Mouse (Mus musculus) small intestine, adult 2 months (tissue): ENCODE measurements around the gene B3galnt2. TPM values are rescaled to one million over a fixed set of nuclear protein-coding genes. Genes with fewer than 3 reads are reported as not detected.
"Not testable (repeated sequence)": the region's sequence is repeated elsewhere in the genome, so short reads cannot be mapped to it uniquely, and the experiment has no call there.

Source experiments
- H3K27ac ChIP-seq: fragments of 200-500 bp; 2 replicates; pipeline ENCODE4 v1.5.1; 2012; ENCODE audit warnings: low read depth, low read length, control low read depth, inconsistent platforms; ENCODE audit not compliant: insufficient read depth
- H3K27me3 ChIP-seq: fragments of 200-500 bp; 2 replicates; pipeline ENCODE4 v1.6.1; 2012; ENCODE audit warnings: mild to moderate bottlenecking, moderate library complexity, low read length, inconsistent platforms; ENCODE audit not compliant: control insufficient read depth, insufficient read depth
- H3K36me3 ChIP-seq: fragments of 200-500 bp; 2 replicates; pipeline ENCODE4 v1.6.1; 2012; ENCODE audit warnings: mild to moderate bottlenecking, low read length, control low read depth, inconsistent platforms; ENCODE audit not compliant: control insufficient read depth, insufficient read depth
- H3K4me1 ChIP-seq: fragments of 200-500 bp; 2 replicates; pipeline ENCODE4 v1.6.1; 2012; ENCODE audit warnings: low read length, inconsistent platforms, mixed read lengths; ENCODE audit not compliant: control insufficient read depth, insufficient read depth, insufficient read length
- H3K4me3 ChIP-seq: fragments of 200-500 bp; 2 replicates; pipeline ENCODE4 v1.5.1; 2012; ENCODE audit warnings: low read depth, mild to moderate bottlenecking, control low read depth, inconsistent platforms, low read length, moderate library complexity
- CTCF ChIP-seq: fragments of 200-500 bp; IDR thresholded peaks from 2 replicates; pipeline ENCODE4 v1.5.1; 2012; ENCODE audit warnings: low read depth, mild to moderate bottlenecking, control low read depth, inconsistent platforms, low read length, moderate library complexity, mixed read lengths; ENCODE audit not compliant: insufficient replicate concordance, insufficient read length; ENCODE audit errors: extremely low read depth
- POLR2A ChIP-seq: fragments of 200-500 bp; IDR thresholded peaks from 2 replicates; pipeline ENCODE4 v1.6.1; 2012; ENCODE audit warnings: low read depth, mild to moderate bottlenecking, control low read depth, inconsistent platforms, low read length, moderate library complexity
- WGBS: fragments of 180-500 bp; shearing (Covaris S2); methylation state at CpG from one replicate; pipeline ENCODE4 v1.1.7; 2018; 5-methylcytosine and 5-hydroxymethylcytosine counted together
- polyA plus RNA-seq: library from polyadenylated mRNA; depleted of rRNA; stranded (reverse); fragments of >200 nt; gene quantifications from 2 replicates; pipeline ENCODE4 v1.2.3, GENCODE M21; 2012

The B3galnt2 gene
- polyA plus RNA-seq, 1 experiment: 47.9 TPM

DNA sequence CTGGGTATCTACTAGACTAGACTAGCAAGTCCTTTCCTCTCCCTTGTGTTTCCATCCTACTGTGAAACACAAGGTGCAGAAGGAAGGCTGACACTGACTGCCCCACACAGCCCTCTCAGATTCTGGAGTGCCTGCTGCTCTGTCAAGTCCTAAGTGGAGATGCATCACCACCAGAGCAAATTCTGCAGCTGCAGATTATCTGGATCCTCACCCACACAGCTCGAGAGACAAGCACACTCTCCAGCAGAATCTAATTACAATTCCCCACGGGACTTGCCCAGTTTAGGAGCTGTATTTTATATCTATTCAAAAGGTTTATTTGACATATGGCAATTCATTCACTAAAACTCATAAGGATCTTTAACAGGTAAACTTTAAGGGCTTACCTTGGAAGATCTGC lies 51.8 kb downstream of the B3galnt2 start:
- peaks cover 44% of the 10 kb centered on the region for H3K36me3 ChIP-seq
- H3K4me3 ChIP-seq: no peak overlapping the region
- WGBS: 64% methylated on average over 2 of the region's 2 CpGs
- no peaks in the 10 kb centered on the region for H3K27me3 ChIP-seq
- peaks cover 4% of the 10 kb centered on the region; the same call in 1 of the 2 replicates for H3K4me1 ChIP-seq
- H3K27ac ChIP-seq: no peak overlapping the region
- TF ChIP-seq CTCF (no peak), POLR2A (no peak)

DNA sequence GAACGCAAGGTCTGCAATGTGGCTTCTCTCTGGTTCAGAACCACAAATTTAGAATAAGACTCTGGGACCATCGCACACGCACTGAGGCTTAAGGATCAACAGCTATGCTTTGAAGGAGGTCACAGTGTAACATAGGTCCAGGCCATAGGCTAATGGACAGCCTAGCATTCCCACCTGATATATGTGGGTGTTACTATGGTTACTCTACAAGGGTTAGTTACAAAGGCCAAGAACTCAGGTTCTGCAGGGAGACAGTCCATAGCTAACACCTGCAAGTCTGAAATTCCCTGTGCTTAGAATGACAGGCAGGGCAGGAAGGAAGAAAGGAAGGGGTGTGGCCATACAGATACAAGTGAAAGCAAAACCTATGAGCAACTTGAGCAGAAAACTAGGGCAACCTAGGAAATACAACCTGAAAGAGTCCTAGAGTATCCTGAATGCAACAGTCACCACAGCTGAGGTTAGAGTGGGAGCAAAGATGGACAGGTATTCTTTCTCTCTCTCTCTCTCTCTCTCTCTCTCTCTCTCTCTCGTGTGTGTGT lies 57.3 kb downstream of the B3galnt2 start:
- Histone ChIP-seq H3K27ac (no peak overlapping the region), H3K27me3 (no peaks in the 10 kb centered on the region), H3K36me3 (peaks cover 30% of the 10 kb centered on the region), H3K4me3 (no peak overlapping the region), H3K4me1 (peaks cover 4% of the 10 kb centered on the region; the same call in 1 of the 2 replicates)
- WGBS: 92% methylated on average over 4 of the region's 4 CpGs
- no peak for TF ChIP-seq CTCF
- TF ChIP-seq POLR2A: no peak

DNA sequence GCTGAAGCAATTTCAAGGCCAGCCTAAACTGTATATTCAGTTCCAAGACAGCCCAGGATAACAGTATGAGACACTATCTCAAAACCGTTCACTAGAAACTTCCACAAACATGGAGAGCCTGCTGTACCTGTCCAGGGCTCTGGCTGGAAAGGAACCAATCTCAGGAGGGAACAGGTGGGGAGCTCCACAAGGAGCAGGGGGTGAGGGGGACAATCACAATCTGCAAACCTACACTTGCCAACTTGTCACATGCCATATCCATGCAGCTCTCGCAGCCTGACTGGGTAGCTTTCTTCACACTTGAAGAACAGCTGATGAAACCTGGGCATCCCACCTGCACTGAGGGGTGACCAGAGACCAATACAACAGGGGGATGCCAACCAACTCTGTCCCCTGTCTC lies 59.7 kb downstream of the B3galnt2 start:
- WGBS: 90% methylated on average over 2 of the region's 2 CpGs
- TF ChIP-seq CTCF (no peak), POLR2A (no peak)
- Histone ChIP-seq H3K4me3 (no peak overlapping the region), H3K27ac (no peak overlapping the region), H3K36me3 (peaks cover 27% of the 10 kb centered on the region), H3K27me3 (no peaks in the 10 kb centered on the region), H3K4me1 (peaks cover 4% of the 10 kb centered on the region; the same call in 1 of the 2 replicates)

DNA sequence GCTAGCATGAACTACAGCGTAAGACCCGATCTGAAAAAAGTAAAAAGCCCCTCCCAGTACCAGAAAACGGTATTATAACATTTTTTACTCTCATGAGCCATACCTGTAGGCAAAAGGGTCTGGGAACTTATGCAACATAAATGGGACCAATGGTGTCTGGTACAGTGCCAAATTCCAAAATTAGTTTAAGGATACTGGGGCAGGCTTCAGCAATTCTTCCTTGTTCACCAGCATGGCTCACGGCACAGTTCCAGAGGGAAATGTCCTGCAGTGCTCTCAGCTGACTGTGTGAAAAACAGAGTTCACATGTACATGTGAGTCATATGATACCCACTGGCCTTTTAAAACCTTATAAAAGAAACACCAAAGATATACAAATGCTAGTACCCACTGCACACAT lies 60.3 kb downstream of the B3galnt2 start:
- Histone ChIP-seq H3K4me3 (no peak overlapping the region), H3K27me3 (no peaks in the 10 kb centered on the region), H3K36me3 (peaks cover 29% of the 10 kb centered on the region), H3K4me1 (peaks cover 4% of the 10 kb centered on the region; the same call in 1 of the 2 replicates), H3K27ac (no peak overlapping the region)
- 90% methylated on average over 4 of the region's 4 CpGs for WGBS
- TF ChIP-seq POLR2A (no peak), CTCF (no peak)

DNA sequence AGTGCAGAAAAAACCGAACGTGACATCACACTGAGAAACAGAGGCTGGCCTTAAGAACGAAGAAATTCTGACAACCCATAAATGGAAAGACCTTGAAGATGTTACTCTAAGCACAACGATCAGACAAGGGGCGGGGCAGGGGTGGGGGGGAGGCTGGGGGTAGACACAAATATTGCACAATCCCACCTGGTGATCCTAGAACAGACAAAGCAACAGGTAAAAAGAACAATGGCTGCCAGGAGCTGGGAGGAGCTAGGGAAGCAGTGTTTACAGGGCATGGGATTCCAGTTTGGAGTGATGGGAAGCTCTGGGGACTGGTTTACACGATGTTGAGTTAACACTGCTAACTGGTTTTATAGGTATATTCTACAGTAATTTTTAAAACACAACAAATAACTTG lies 61.3 kb downstream of the B3galnt2 start:
- WGBS: 77% methylated on average over 6 of the region's 6 CpGs
- TF ChIP-seq CTCF: no peak
- TF ChIP-seq POLR2A: no peak
- Histone ChIP-seq H3K27me3 (no peaks in the 10 kb centered on the region), H3K27ac (no peak overlapping the region), H3K36me3 (peaks cover 26% of the 10 kb centered on the region), H3K4me3 (no peak overlapping the region), H3K4me1 (no peaks in the 10 kb centered on the region; the same call in 1 of the 2 replicates)

DNA sequence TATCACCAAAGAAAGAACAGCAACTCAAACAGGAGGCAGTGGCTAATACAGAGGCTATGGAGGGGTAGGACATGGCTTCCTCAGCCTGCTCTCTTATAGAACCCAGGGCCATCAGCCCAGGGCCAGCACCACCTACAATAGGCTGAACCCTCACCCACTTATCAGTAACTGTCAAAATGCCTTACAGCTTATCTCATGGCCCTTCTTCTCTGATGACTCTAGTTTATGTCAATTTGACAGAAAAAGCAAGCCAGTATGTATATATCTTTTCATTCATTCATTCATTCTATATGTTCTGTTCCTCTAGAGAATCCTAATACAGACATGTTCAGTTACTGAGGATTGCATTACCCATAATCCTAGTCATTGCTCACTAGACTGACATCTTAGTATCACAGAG lies 64.0 kb downstream of the B3galnt2 start:
- TF ChIP-seq POLR2A (no peak), CTCF (no peak)
- no peaks in the 10 kb centered on the region for H3K4me1 ChIP-seq
- H3K27me3 ChIP-seq: no peaks in the 10 kb centered on the region
- H3K36me3 ChIP-seq: peaks cover 20% of the 10 kb centered on the region
- no peak overlapping the region for H3K27ac ChIP-seq
- no peak overlapping the region for H3K4me3 ChIP-seq

DNA sequence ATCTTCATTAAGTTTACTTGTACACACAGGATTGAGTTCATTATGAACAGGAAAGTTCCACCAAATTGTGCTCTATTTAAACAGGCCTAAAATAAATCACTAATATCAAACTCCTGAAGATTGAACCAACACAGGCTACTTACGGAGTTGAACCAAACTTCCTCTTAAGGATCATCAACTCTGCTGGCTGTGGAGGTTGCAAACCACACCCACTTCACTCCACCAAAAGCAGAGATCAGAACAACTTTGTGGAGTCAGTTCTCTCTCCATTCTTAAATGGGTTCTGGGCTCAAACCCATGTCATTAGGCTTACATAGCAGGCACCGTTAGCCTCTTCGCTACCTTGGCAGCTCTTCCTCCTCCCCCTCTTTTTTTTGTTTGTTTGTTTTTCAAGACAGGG lies 64.6 kb downstream of the B3galnt2 start:
- H3K27ac ChIP-seq: no peak overlapping the region
- H3K36me3 ChIP-seq: peaks cover 18% of the 10 kb centered on the region
- H3K27me3 ChIP-seq: no peaks in the 10 kb centered on the region
- no peak for TF ChIP-seq CTCF
- no peak for TF ChIP-seq POLR2A
- 90% methylated on average over 3 of the region's 3 CpGs for WGBS
- H3K4me1 ChIP-seq: no peaks in the 10 kb centered on the region
- H3K4me3 ChIP-seq: no peak overlapping the region

DNA sequence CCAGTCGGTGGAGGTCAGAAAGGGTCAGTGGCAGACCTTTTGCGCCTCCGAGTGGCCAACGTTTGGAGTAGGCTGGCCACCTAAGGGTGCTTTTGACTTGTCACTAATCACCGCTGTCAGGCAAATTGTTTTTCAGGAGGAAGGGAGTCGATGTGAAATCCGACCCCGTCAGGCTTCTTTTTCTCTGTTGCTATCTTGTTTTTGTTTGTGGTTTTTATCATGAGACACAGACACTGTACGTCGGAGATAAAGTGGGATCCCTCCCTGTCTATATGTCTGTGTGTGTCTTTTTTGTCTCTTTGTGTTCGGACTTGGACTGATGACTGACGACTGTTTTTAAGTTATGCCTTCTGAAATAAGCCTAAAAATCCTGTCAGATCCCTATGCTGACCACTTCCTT lies 67.1 kb downstream of the B3galnt2 start:
- H3K4me1 ChIP-seq, H3K27ac ChIP-seq, H3K27me3 ChIP-seq, H3K4me3 ChIP-seq, H3K36me3 ChIP-seq: not testable (repeated sequence)
- WGBS: 80% methylated on average over 11 of the region's 12 CpGs
